Mouse (Mus musculus) left cerebral cortex, adult 2 months (tissue): Measurements from ENCODE around the gene Zfp410. TPM values are rescaled to one million over a fixed set of nuclear protein-coding genes. Genes with fewer than 3 reads are reported as not detected.

Source experiments
- DNase-seq, 2 experiments: peaks; one replicate each; pipeline ENCODE4 v3.0.0; 2021 to 2022; ENCODE audit warnings: low spot score in 2 of 2, mixed read lengths in 1 of 2; ENCODE audit errors: extremely low spot score in 1 of 2
- H3K27ac ChIP-seq: fragments of 200-600 bp; 2 replicates; pipeline ENCODE4 v1.8.1; 2022
- H3K4me3 ChIP-seq: fragments of 200-600 bp; 2 replicates; pipeline ENCODE4 v1.8.1; 2022
- CTCF ChIP-seq: fragments of 200-600 bp; IDR thresholded peaks from 2 replicates; pipeline ENCODE4 v1.8.1; 2022; ENCODE audit warnings: antibody characterized with exemption, mild to moderate bottlenecking, moderate library complexity
- intact Hi-C: fragments of 180-260 bp; cut with DNase I; formaldehyde crosslinking; loops from one replicate; pipeline ENCODE4 v1.15.1; 2025
- long read RNA-seq, 2 experiments: library from polyadenylated mRNA; stranded (forward); transcript quantifications; one replicate each; pipeline ENCODE4 v2.0.0; 2021; ENCODE audit warnings: borderline mapping rate in 2 of 2
- total RNA-seq, 2 experiments: library from RNA; stranded (reverse); gene quantifications; 2 replicates each; pipeline ENCODE4 v1.2.3; 2021

Gene Zfp410
- 10 to 100 TPM; 37.9 to 39.7 TPM for total RNA-seq
- long read RNA-seq, experiment 1, transcript Zfp410-201 (12 exons, 2,597 nt) = major isoform, 16 of 31 reads
- long read RNA-seq, experiment 1, partial matches to known transcripts = 1 of 31 reads
- long read RNA-seq, experiment 1, other reads (novel, unspliced or antisense) = 14 of 31 reads
- long read RNA-seq, experiment 2, transcript Zfp410-201 (12 exons, 2,597 nt) = major isoform, 12 of 24 reads
- long read RNA-seq, experiment 2, partial matches to known transcripts = 1 of 24 reads
- long read RNA-seq, experiment 2, other reads (novel, unspliced or antisense) = 11 of 24 reads

- peak; percentile 78 to 79 for DNase-seq
- peak within 1 kb of the TSS; percentile 92 for H3K4me3 ChIP-seq
- intact Hi-C loops = loop anchor here (5.0 kb wide), 1 partner anchor 90 kb away; the partner anchor contains the start of genes Bbof1 and Entpd5
- TF ChIP-seq CTCF = no peak
- peak within 1 kb of the TSS; percentile 97 for H3K27ac ChIP-seq
Observed at GRCm38 (mm10) chr12:84316721-84317621, at the start of gene Zfp410. Gene Zfp410 (plus strand): TSS chr12:84316852.

GRCm38 (mm10) chr12:84267264-84267663 lies 49.4 kb upstream of the Zfp410 start:
- Histone ChIP-seq H3K4me3 (no peak overlapping the region), H3K27ac (no peak overlapping the region)
- no peak for TF ChIP-seq CTCF
- DNase-seq = no peak
- intact Hi-C loops = no loop called here

GRCm38 (mm10) chr12:84273366-84273765 lies 43.3 kb upstream of the Zfp410 start:
- Histone ChIP-seq H3K27ac (no peak overlapping the region), H3K4me3 (no peak overlapping the region)
- no peak for TF ChIP-seq CTCF
- no peak for DNase-seq
- intact Hi-C loops = loop anchor here (10.0 kb wide), 1 partner anchor 299 kb away; no protein-coding TSS in a partner anchor

GRCm38 (mm10) chr12:84275288-84275687 lies 41.4 kb upstream of the Zfp410 start:
- TF ChIP-seq CTCF = no peak
- no peak overlapping the region for H3K4me3 ChIP-seq
- intact Hi-C loops = loop anchor here (10.0 kb wide), 1 partner anchor 300 kb away; no protein-coding TSS in a partner anchor
- H3K27ac ChIP-seq = no peak overlapping the region
- no peak for DNase-seq

GRCm38 (mm10) chr12:84276288-84276687 lies 40.4 kb upstream of the Zfp410 start:
- H3K4me3 ChIP-seq = no peak overlapping the region
- no peak for TF ChIP-seq CTCF
- intact Hi-C loops = loop anchor here (10.0 kb wide), 1 partner anchor 301 kb away; no protein-coding TSS in a partner anchor

GRCm38 (mm10) chr12:84276799-84277198 lies 39.9 kb upstream of the Zfp410 start:
- Histone ChIP-seq H3K4me3 (no peak overlapping the region), H3K27ac (no peak overlapping the region)
- peak; percentile 13; the same call in 1 of the 2 replicates for TF ChIP-seq CTCF
- intact Hi-C loops = loop anchor here (10.0 kb wide), 1 partner anchor 302 kb away; no protein-coding TSS in a partner anchor
- no peak for DNase-seq

More at GRCm38 (mm10) chr12:84276288-84276687, 40.4 kb upstream of the Zfp410 start:
- no peak overlapping the region for H3K27ac ChIP-seq
- no peak for DNase-seq

- H3K27ac ChIP-seq = no peak overlapping the region
- no peak overlapping the region for H3K4me3 ChIP-seq
- intact Hi-C loops = loop anchor here (10.0 kb wide), 1 partner anchor 303 kb away; no protein-coding TSS in a partner anchor
- no peak for DNase-seq
- no peak; the same call in 1 of the 2 replicates for TF ChIP-seq CTCF
Observed at GRCm38 (mm10) chr12:84277832-84278231, 38.8 kb upstream of the Zfp410 start.

- Histone ChIP-seq H3K27ac (no peak overlapping the region), H3K4me3 (no peak overlapping the region)
- intact Hi-C loops = loop anchor here (10.0 kb wide), 1 partner anchor 304 kb away; no protein-coding TSS in a partner anchor
- no peak for DNase-seq
- TF ChIP-seq CTCF = no peak
Observed at GRCm38 (mm10) chr12:84278901-84279300, 37.8 kb upstream of the Zfp410 start.

GRCm38 (mm10) chr12:84284391-84284790 lies 32.3 kb upstream of the Zfp410 start:
- peak overlapping the region; percentile 65 for H3K4me3 ChIP-seq
- DNase-seq = no peak
- no peak for TF ChIP-seq CTCF
- intact Hi-C loops = no loop called here
- H3K27ac ChIP-seq = no peak overlapping the region

- Histone ChIP-seq H3K27ac (peak within 1 kb of the TSS; percentile 84), H3K4me3 (peak within 1 kb of the TSS; percentile 65)
- intact Hi-C loops = no loop called here
- DNase-seq = peak; percentile 68 to 87
- TF ChIP-seq CTCF = no peak
Observed at GRCm38 (mm10) chr12:84284885-84285592, 31.6 kb upstream of the Zfp410 start, which contains the start of gene Ptgr2. Gene Ptgr2 (plus strand): TSS chr12:84285232.

GRCm38 (mm10) chr12:84285593-84285968 lies 31.1 kb upstream of the Zfp410 start:
- intact Hi-C loops = no loop called here
- Histone ChIP-seq H3K4me3 (peak overlapping the region; percentile 65), H3K27ac (peak overlapping the region; percentile 84)
- no peak for DNase-seq
- TF ChIP-seq CTCF = no peak
